Mouse (Mus musculus) urinary bladder, adult 18-20 months (tissue): ENCODE results near the gene Fstl3.

ENCODE experiments used
- DNase-seq, 2 experiments: peaks; one replicate each; pipeline ENCODE4 v3.0.0; 2022; ENCODE audit warnings: low spot score in 2 of 2, mixed read lengths in 2 of 2

The Fstl3 gene

GRCm38 (mm10) chr10:79808728-79809127, 31.7 kb downstream of the Fstl3 start:
- no peak for DNase-seq

DNA sequence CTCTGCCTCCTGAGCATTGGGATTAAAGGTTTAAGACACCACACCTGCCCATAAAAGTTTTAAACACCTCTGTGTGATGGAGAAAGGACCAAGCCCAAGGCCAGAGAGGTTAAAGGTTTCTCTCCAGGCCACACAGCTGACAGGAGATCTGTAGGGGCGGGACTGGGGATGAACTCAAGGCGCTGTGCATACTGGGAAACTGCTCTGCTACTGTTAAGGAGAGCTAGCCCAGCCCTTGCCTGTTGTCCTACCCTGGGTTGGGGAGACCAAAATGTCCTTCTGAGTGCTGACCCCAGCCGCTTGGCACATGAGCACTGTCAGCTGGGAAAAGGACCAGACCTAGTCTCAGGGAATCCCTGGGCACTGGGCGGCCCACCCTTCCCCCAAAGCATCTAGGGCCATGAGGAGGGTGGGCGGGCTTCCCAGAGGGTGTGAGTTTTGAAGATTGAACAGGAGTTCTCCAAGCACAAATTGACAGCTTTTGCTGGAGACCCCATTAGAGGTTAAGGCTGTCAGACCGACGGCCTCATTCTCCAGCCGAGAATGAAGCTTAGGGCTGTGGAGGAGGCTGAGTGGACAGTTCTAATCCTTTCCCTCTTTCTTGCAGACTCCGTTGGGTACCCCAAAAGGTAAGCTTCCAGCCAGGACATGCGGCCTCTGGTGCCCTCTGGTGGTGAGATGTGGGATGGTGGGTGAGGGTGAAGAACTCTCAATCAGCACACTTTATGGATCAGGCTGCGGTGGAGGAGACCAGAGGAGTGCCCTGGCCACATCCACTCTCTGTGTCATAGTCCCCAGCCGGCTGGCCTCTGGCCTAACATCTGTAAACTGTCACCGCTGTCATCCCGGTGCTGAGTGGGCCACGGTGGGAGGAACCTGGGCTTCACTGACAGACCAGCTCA, 34.9 kb downstream of the Fstl3 start:
- DNase-seq = peak; percentile 71 to 84

- no peak for DNase-seq
Measured at GRCm38 (mm10) chr10:79814271-79814842, 37.3 kb downstream of the Fstl3 start.

GRCm38 (mm10) chr10:79815671-79816494, 38.8 kb downstream of the Fstl3 start:
- no peak for DNase-seq

GRCm38 (mm10) chr10:79817111-79817510, 40.0 kb downstream of the Fstl3 start:
- DNase-seq = no peak

- DNase-seq = no peak
Measured at GRCm38 (mm10) chr10:79818225-79818624, 41.2 kb downstream of the Fstl3 start.

DNA sequence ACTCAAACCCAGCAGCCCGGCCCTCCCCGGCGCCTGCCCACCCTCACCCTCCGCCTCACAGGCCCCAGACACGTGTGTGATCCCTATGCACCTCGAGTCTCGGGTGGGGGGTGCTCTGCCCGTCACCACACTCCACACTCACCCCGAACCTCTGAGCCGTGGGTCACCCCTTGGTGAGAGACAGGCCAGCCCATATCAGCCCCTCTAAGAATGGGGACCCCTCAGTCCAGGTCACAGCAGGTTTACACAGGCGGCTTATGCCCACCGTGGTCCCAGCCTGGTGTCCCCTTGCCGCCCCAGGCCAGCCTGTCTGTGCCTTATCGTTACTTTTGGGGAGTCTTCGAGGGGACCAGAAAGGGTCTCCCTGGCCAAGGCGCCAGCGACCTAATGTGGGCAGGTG, 42.5 kb downstream of the Fstl3 start:
- no peak for DNase-seq

- DNase-seq = no peak
Measured at GRCm38 (mm10) chr10:79820277-79820676, 43.2 kb downstream of the Fstl3 start.

DNA sequence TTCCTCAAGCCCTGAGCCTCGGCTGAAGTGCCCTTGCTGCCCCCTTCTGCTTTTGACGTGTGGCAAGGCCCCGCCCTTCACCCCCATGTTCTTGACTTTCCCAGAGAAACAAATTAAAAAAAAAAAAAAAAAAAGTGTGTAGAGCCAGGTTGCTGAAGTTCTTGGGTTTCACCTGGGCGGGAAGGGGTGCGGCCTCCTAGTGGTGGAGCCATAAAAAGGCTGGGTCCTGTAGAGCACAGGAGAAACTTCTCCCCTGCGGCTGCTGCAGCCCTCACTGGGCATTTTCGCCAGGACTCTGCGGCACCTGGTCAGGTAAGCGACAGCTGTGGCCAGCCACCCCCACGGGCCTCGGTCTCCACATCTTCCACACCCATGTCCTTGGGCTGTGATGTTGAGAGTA, 43.7 kb downstream of the Fstl3 start, which contains the start of gene Misp:
Misp (plus strand) TSS at position 208 of the 400 bp plus-strand sequence.
- no peak for DNase-seq

DNA sequence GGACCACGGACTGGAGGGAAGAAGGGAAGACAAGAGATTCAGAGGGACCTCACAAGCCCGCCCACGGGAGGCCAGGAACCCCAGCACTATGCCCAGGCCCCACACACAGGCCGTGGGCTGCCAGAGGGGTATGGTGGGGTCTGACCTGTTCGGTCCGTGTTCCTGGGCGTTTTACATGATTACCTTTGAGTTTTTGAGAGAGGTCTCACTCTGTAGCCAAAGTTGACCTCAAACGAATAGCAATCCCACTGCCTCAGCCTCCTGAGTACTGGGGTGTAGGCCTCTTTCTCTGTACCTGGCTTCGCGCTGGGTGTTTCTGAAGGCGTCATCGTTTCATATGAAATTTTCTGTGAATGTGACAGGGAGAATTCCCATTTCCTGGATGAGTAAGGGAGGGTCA, 44.7 kb downstream of the Fstl3 start:
- DNase-seq = no peak

GRCm38 (mm10) chr10:79822372-79822771, 45.3 kb downstream of the Fstl3 start:
- DNase-seq = no peak

GRCm38 (mm10) chr10:79823011-79823410, 45.9 kb downstream of the Fstl3 start:
- peak in 1 of 2 experiments; percentile 13 for DNase-seq

- DNase-seq = no peak
Measured at GRCm38 (mm10) chr10:79824413-79824812, 47.3 kb downstream of the Fstl3 start.

DNA sequence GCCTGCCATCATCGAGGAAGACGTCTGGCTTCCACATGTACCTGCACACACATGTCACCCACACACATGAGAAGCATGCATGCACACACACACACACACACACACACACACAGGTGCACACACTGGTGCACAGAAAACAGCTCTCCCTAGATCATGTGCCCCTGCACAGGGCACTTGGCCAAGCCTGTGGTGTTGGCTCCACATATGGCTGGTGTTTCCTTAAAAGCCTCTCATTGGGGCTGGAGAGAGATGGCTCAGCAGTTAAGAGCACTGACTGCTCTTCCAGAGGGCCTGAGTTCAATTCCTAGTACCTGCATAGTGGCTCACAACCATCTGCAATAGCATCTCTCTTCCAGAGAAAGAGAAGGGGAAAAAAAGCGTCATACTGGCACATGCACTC, 54.5 kb downstream of the Fstl3 start:
- no peak for DNase-seq
